Mouse (Mus musculus) stomach, embryonic 14.5 days (tissue): ENCODE data around the gene Sema3b. TPM values are rescaled to one million over a fixed set of nuclear protein-coding genes. Genes with fewer than 3 reads are reported as not detected.
A peak's percentile ranks its signal among the peaks of the same experiment; 100 is the strongest.

ENCODE experiments used
- ATAC-seq: fragments of 200-750 bp; cut with Nextera tagmentation; 2 replicates; pipeline ENCODE4 v1.8.0; 2017; ENCODE audit warnings: low read depth, moderate TSS enrichment; ENCODE audit not compliant: insufficient number of reproducible peaks, insufficient read depth, low FRiP score
- H3K27ac ChIP-seq: fragments of 300-500 bp; sonication (generic); 2 replicates; pipeline ENCODE4 v1.5.1; 2014; ENCODE audit warnings: mild to moderate bottlenecking, low read length, moderate library complexity, mixed read lengths
- H3K27me3 ChIP-seq: fragments of 300-500 bp; sonication (generic); 2 replicates; pipeline ENCODE4 v1.6.1; 2014; ENCODE audit warnings: low read length, control low read depth, mixed read lengths; ENCODE audit not compliant: control insufficient read depth, insufficient read depth
- H3K36me3 ChIP-seq: fragments of 300-500 bp; sonication (generic); 2 replicates; pipeline ENCODE4 v1.6.1; 2014; ENCODE audit warnings: mild to moderate bottlenecking, control low read depth, low read length, moderate library complexity, mixed read lengths; ENCODE audit not compliant: control insufficient read depth, insufficient read depth
- H3K4me1 ChIP-seq: fragments of 300-500 bp; sonication (generic); 2 replicates; pipeline ENCODE4 v1.6.1; 2014; ENCODE audit warnings: low read length, control low read depth, mixed read lengths; ENCODE audit not compliant: control insufficient read depth, insufficient read depth
- H3K4me2 ChIP-seq: fragments of 300-500 bp; sonication (generic); replicated peaks from 2 replicates; pipeline ENCODE4 v1.6.1; 2014; ENCODE audit warnings: low read depth, low read length, control low read depth
- H3K4me3 ChIP-seq: fragments of 300-500 bp; sonication (generic); 2 replicates; pipeline ENCODE4 v1.5.1; 2014; ENCODE audit warnings: low read depth, low read length, control low read depth
- H3K9ac ChIP-seq: fragments of 300-500 bp; sonication (generic); replicated peaks from 2 replicates; pipeline ENCODE4 v1.6.1; 2014; ENCODE audit warnings: low read depth, mild to moderate bottlenecking, control low read depth, low read length, moderate library complexity, mixed read lengths
- H3K9me3 ChIP-seq: fragments of 300-500 bp; sonication (generic); 2 replicates; pipeline ENCODE4 v1.6.1; 2016; ENCODE audit warnings: low read depth, low read length, control low read depth; ENCODE audit not compliant: control insufficient read depth
- WGBS: fragments of 180-500 bp; shearing (Covaris S2); extraction: QIAGEN DNeasy Blood & Tissue Kit; methylation state at CpG from one replicate; pipeline ENCODE4 v1.1.7; 2014; 5-methylcytosine and 5-hydroxymethylcytosine counted together
- polyA plus RNA-seq: library from polyadenylated mRNA; unstranded; fragments of >200 nt; fragmentation: Nextera tagmentation; extraction: Ambion mirVana; gene quantifications from 2 replicates; pipeline ENCODE4 v1.2.1, GENCODE M21; 2014

Gene Sema3b
- polyA plus RNA-seq, 1 experiment from 2014 or later: 6.1 TPM

GRCm38 (mm10) chr9:107605041-107605661 lies 3.9 kb downstream of the Sema3b start:
- WGBS: 31% methylated on average over 23 of the region's 23 CpGs
- no peak overlapping the region for H3K9ac ChIP-seq
- peak overlapping the region; percentile 37 for H3K4me2 ChIP-seq
- peak; percentile 54 for ATAC-seq
- H3K27ac ChIP-seq: peak overlapping the region; percentile 64
- H3K4me1 ChIP-seq: peaks cover 31% of the 10 kb centered on the region; the same call in 1 of the 2 replicates
- peak overlapping the region; percentile 20 for H3K4me3 ChIP-seq
- H3K9me3 ChIP-seq: no peaks in the 10 kb centered on the region
- H3K36me3 ChIP-seq: no peaks in the 10 kb centered on the region
- no peaks in the 10 kb centered on the region for H3K27me3 ChIP-seq

- peaks cover 22% of the 10 kb centered on the region; the same call in 1 of the 2 replicates for H3K4me1 ChIP-seq
Measured at GRCm38 (mm10) chr9:107603251-107603650, 5.8 kb downstream of the Sema3b start.

GRCm38 (mm10) chr9:107602068-107602648 lies 6.9 kb downstream of the Sema3b start:
- H3K36me3 ChIP-seq: no peaks in the 10 kb centered on the region
- H3K27ac ChIP-seq: no peak overlapping the region
- WGBS: 11% methylated on average over 10 of the region's 10 CpGs
- no peak overlapping the region; the same call in 1 of the 2 replicates for H3K9ac ChIP-seq
- H3K4me3 ChIP-seq: no peak overlapping the region
- peaks cover 17% of the 10 kb centered on the region; the same call in 1 of the 2 replicates for H3K4me1 ChIP-seq
- no peaks in the 10 kb centered on the region for H3K9me3 ChIP-seq
- H3K27me3 ChIP-seq: no peaks in the 10 kb centered on the region
- H3K4me2 ChIP-seq: no peak overlapping the region
- no peak for ATAC-seq

More at GRCm38 (mm10) chr9:107603251-107603650, 5.8 kb downstream of the Sema3b start:
- Histone ChIP-seq H3K27me3 (no peaks in the 10 kb centered on the region), H3K9me3 (no peaks in the 10 kb centered on the region), H3K27ac (no peak overlapping the region), H3K9ac (no peak overlapping the region), H3K4me3 (no peak overlapping the region), H3K36me3 (no peaks in the 10 kb centered on the region), H3K4me2 (no peak overlapping the region)
- 68% methylated on average over 6 of the region's 6 CpGs for WGBS
- no peak for ATAC-seq

GRCm38 (mm10) chr9:107601275-107601674 lies 7.8 kb downstream of the Sema3b start:
- WGBS: 85% methylated on average over 11 of the region's 11 CpGs
- Histone ChIP-seq H3K4me1 (peaks cover 9% of the 10 kb centered on the region; the same call in 1 of the 2 replicates), H3K4me3 (no peak overlapping the region), H3K4me2 (no peak overlapping the region), H3K9me3 (no peaks in the 10 kb centered on the region), H3K9ac (no peak overlapping the region), H3K27me3 (no peaks in the 10 kb centered on the region), H3K36me3 (no peaks in the 10 kb centered on the region), H3K27ac (no peak overlapping the region)
- ATAC-seq: no peak

- Histone ChIP-seq H3K36me3 (0 out of 2 replicates have a peak, but pooled peaks cover 3% of the 10 kb centered on the region), H3K4me1 (0 out of 2 replicates have a peak, but pooled peaks cover 8% of the 10 kb centered on the region), H3K4me2 (no peak overlapping the region), H3K9ac (no peak overlapping the region), H3K9me3 (no peaks in the 10 kb centered on the region), H3K27me3 (no peaks in the 10 kb centered on the region), H3K27ac (no peak overlapping the region), H3K4me3 (no peak overlapping the region)
- ATAC-seq: no peak
- WGBS: 77% methylated on average over 12 of the region's 12 CpGs
Measured at GRCm38 (mm10) chr9:107600745-107601144, 8.3 kb downstream of the Sema3b start.

GRCm38 (mm10) chr9:107599842-107600241 lies 9.2 kb downstream of the Sema3b start:
- Histone ChIP-seq H3K4me3 (no peak overlapping the region), H3K4me2 (no peak overlapping the region), H3K9ac (no peak overlapping the region), H3K4me1 (0 out of 2 replicates have a peak, but pooled peaks cover 8% of the 10 kb centered on the region), H3K27me3 (no peaks in the 10 kb centered on the region), H3K36me3 (0 out of 2 replicates have a peak, but pooled peaks cover 3% of the 10 kb centered on the region), H3K27ac (no peak overlapping the region), H3K9me3 (no peaks in the 10 kb centered on the region)
- no peak for ATAC-seq
- WGBS: 65% methylated on average over 14 of the region's 14 CpGs

GRCm38 (mm10) chr9:107599433-107599832 lies 9.6 kb downstream of the Sema3b start:
- Histone ChIP-seq H3K27me3 (no peaks in the 10 kb centered on the region), H3K27ac (no peak overlapping the region), H3K36me3 (0 out of 2 replicates have a peak, but pooled peaks cover 3% of the 10 kb centered on the region), H3K9ac (no peak overlapping the region), H3K4me3 (no peak overlapping the region), H3K4me2 (no peak overlapping the region), H3K4me1 (0 out of 2 replicates have a peak, but pooled peaks cover 5% of the 10 kb centered on the region), H3K9me3 (no peaks in the 10 kb centered on the region)
- WGBS: 86% methylated on average over 9 of the region's 9 CpGs
- ATAC-seq: no peak

- Histone ChIP-seq H3K4me1 (no peaks in the 10 kb centered on the region), H3K9ac (no peak overlapping the region), H3K4me3 (no peak overlapping the region), H3K27me3 (no peaks in the 10 kb centered on the region), H3K9me3 (no peaks in the 10 kb centered on the region), H3K4me2 (no peak overlapping the region), H3K27ac (no peak overlapping the region), H3K36me3 (peaks cover 7% of the 10 kb centered on the region; the same call in 1 of the 2 replicates)
- WGBS: 69% methylated on average over 5 of the region's 5 CpGs
- ATAC-seq: no peak
Measured at GRCm38 (mm10) chr9:107598385-107598784, 10.6 kb downstream of the Sema3b start.
